Mouse (Mus musculus) left cerebral cortex, postnatal 14 days (tissue): ENCODE measurements around the gene Tmem39b. TPM values are rescaled to one million over a fixed set of nuclear protein-coding genes. Genes with fewer than 3 reads are reported as not detected.

Source experiments
- DNase-seq, 2 experiments: peaks; one replicate each; pipeline ENCODE4 v3.0.0; 2021 to 2022; ENCODE audit warnings: low spot score in 2 of 2, mixed read lengths in 1 of 2
- intact Hi-C: fragments of 180-260 bp; cut with DNase I; formaldehyde crosslinking; loops from one replicate; pipeline ENCODE4 v1.15.1; 2025
- microRNA-seq, 2 experiments: library from miRNA; unstranded; fragments of <30 nt; microRNA quantifications; one replicate each; pipeline ENCODE4 v1.2.0; 2022
- total RNA-seq, 2 experiments: library from RNA; stranded (reverse); gene quantifications; 2 replicates each; pipeline ENCODE4 v1.2.3; 2021

The Tmem39b gene
- total RNA-seq, 2 experiments from 2014 or later = 12.6 to 15.3 TPM

- DNase-seq = no peak
- intact Hi-C loops = no loop called here
These were observed 57.4 kb downstream of the Tmem39b start for GRCm38 (mm10) chr4:129639221-129639620.

DNA sequence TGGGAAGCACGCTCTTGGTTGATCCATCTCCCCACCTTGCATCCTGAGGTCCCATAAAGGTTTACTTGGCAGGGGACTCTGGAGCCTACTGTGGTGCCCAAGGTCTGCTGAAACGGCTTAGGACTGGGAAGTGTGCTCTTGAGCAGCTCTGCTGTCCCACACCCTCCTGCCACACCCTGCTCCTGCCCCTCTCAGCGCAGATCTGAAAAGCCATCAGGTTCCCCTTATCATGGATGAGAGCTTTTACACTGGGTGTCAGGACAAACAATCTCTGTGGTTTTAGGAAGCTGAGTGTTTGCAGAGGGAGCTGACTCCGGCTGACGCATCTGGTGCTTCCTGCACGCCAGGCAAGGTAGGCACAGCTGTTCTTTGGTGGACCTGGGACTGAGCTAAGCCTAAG, 62.8 kb downstream of the Tmem39b start:
- intact Hi-C loops = no loop called here

DNA sequence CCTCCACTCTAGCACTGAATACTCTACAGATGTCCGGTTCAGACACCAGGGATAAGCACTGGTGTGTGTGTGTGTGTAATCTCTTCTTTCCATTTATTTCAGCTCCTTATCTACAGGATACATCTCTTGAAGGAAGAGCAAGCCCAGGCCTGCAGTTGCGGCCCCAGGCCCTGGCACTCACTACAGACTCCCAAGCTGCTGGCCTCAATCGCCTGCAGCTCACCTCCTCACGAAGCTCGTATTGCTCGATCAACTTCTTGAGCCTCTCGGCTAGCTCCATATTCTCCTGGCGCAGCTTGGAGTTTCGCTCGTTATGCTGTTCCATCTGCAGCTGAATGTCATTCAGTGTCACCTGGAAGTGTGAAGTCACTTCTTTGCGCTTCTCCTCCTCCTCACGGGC, 64.8 kb downstream of the Tmem39b start:
- intact Hi-C loops = no loop called here
- no peak for DNase-seq

More for the DNA sequence above, 62.8 kb downstream of the Tmem39b start:
- DNase-seq = no peak

GRCm38 (mm10) chr4:129630944-129631343, 65.7 kb downstream of the Tmem39b start:
- no peak for DNase-seq
- intact Hi-C loops = no loop called here

Small RNA genes within 50 kb of the gene (microRNA-seq; reads per million reads assigned to microRNA genes)
- gene Mir7016 = 5.3 to 5.4 reads per million in 2 experiments

Other genes starting within 250 kb of the Tmem39b start
- 10 to 100 TPM; 48.2 to 52.0 TPM for gene Bsdc1, start 235.3 kb downstream of the Tmem39b start, total RNA-seq
- gene Tssk3, start 205.8 kb downstream of the Tmem39b start, total RNA-seq = under 1 TPM; 0.29 to 0.44 TPM
- under 1 TPM in 1 of 2 experiments, not detected in 1; 0.87 TPM for gene Fam229a, start 205.6 kb downstream of the Tmem39b start, total RNA-seq
- 100 to 1,000 TPM; 538 to 599 TPM for gene Marcksl1, start 183.3 kb downstream of the Tmem39b start, total RNA-seq
- gene Hdac1, start 154.1 kb downstream of the Tmem39b start, total RNA-seq = 10 to 100 TPM; 27.2 to 30.2 TPM
- gene Lck, start 123.2 kb downstream of the Tmem39b start, total RNA-seq = 1 to 10 TPM; 5.5 to 8.5 TPM
- gene Fam167b, start 118.3 kb downstream of the Tmem39b start, total RNA-seq = not detected
- gene Eif3i, start 96.2 kb downstream of the Tmem39b start, total RNA-seq = 100 to 1,000 TPM; 139 to 140 TPM
- gene Tmem234, start 96.2 kb downstream of the Tmem39b start, total RNA-seq = 100 to 1,000 TPM in 1 of 2 experiments, 10 to 100 TPM in 1; 91.8 to 105 TPM
- 1 to 10 TPM; 2.7 to 3.9 TPM for gene Dcdc2b, start 82.6 kb downstream of the Tmem39b start, total RNA-seq
- 10 to 100 TPM; 29.3 to 35.1 TPM for gene Iqcc, start 77.7 kb downstream of the Tmem39b start, total RNA-seq
- 100 to 1,000 TPM; 103 to 110 TPM for gene Ccdc28b, start 72.9 kb downstream of the Tmem39b start, total RNA-seq
- gene Txlna, start 55.8 kb downstream of the Tmem39b start, total RNA-seq = 10 to 100 TPM; 40.2 to 45.5 TPM
- 10 to 100 TPM; 89.2 to 94.5 TPM for gene Kpna6, start 24.1 kb downstream of the Tmem39b start, total RNA-seq
- 10 to 100 TPM; 88.9 to 90.4 TPM for gene Khdrbs1, start 45.5 kb upstream of the Tmem39b start, total RNA-seq
- gene Ptp4a2, start 114.4 kb upstream of the Tmem39b start, total RNA-seq = 100 to 1,000 TPM; 112 to 126 TPM
- under 1 TPM; 0.15 to 0.68 TPM for gene Spocd1, start 232.4 kb upstream of the Tmem39b start, total RNA-seq